12 mouse cellular contexts compared by ENCODE assay signal in the genomic region with DNA sequence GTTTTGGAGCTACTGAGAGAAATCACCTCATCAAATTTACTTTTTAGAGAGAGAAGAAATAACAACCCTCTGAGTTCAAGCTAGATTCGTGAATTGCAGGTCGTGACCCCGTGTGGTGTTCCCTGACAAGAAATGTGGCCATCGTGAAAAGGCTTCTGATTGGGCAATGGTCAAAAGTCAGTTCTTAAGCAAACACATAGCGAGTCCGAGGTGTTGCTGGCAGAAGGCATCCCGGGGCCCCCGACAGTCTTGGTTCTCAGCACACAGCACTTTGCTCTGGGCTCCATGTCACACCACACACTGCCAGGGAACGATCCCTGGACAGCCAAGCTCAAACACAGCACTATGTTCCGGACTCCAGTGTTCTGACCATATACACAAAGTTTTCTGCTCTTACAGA.
"Had no signal": no experiment of that assay in that cellular context is flagged by ENCODE, and none has a peak within 500 bp of the region (broad histone marks: within the 10 kb centered on the region; RNA-seq: fewer than 3 reads in every experiment).

No protein-coding gene starts in this region.

- H3K9ac ChIP-seq: limb, embryonic 12.5 days; limb, embryonic 15.5 days; midbrain, embryonic 13.5 days had no signal

- H3K4me3 ChIP-seq: limb, embryonic 12.5 days; limb, embryonic 15.5 days; midbrain, embryonic 13.5 days had no signal

- H3K4me2 ChIP-seq: limb, embryonic 12.5 days; limb, embryonic 15.5 days; midbrain, embryonic 13.5 days had no signal

- ATAC-seq: midbrain, embryonic 13.5 days had no signal

- DNase-seq: kidney, adult 18-20 months; kidney, adult 9 months; kidney, postnatal 14 days; kidney, postnatal 4 days; left cerebral cortex, postnatal 4 days; lung, adult 2 months; thymus, adult 18-20 months; thymus, postnatal 36 days had no signal

- H3K9me3 ChIP-seq: limb, embryonic 12.5 days; limb, embryonic 15.5 days had no signal

- H3K4me1 ChIP-seq: limb, embryonic 12.5 days; limb, embryonic 15.5 days; midbrain, embryonic 13.5 days had no signal

- H3K36me3 ChIP-seq: limb, embryonic 12.5 days; limb, embryonic 15.5 days; midbrain, embryonic 13.5 days had no signal

- H3K27ac ChIP-seq: limb, embryonic 12.5 days; limb, embryonic 15.5 days; macrophage; midbrain, embryonic 13.5 days had no signal

- H3K27me3 ChIP-seq: limb, embryonic 15.5 days; midbrain, embryonic 13.5 days had no signal
